In the genomic region with DNA sequence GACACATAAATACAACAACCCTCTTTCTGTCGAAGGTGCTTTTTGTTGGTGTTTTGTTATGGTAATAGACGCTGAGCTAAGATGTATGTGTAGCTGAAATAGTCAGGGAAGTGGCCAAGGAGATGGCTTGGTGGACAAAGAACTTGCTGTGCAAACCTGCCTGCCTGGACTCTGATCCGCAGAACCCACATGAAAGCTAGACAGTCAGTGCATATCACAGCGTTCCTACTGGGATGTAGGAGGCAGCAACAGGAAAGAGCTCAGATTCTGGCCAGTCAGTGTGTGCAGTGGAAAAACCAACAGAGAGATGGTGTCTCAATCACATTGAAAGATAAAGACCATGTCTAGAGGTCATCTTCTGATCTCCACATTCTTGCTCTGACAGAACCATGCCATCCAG, we compare ENCODE assay signal across 16 mouse cellular contexts.
"Had no signal": no experiment of that assay in that cellular context is flagged by ENCODE, and none has a peak within 500 bp of the region (broad histone marks: within the 10 kb centered on the region; RNA-seq: fewer than 3 reads in every experiment).

No protein-coding gene starts in this region.

- H3K9me3 ChIP-seq: neural tube, embryonic 12.5 days; neural tube, embryonic 13.5 days; neural tube, embryonic 15.5 days; stomach, embryonic 15.5 days had no signal

- H3K9ac ChIP-seq: neural tube, embryonic 12.5 days; neural tube, embryonic 13.5 days; neural tube, embryonic 15.5 days; stomach, embryonic 15.5 days had no signal

- H3K27me3 ChIP-seq: neural tube, embryonic 12.5 days; neural tube, embryonic 13.5 days; neural tube, embryonic 15.5 days; stomach, embryonic 15.5 days had no signal

- H3K27ac ChIP-seq: neural tube, embryonic 12.5 days; neural tube, embryonic 13.5 days; neural tube, embryonic 15.5 days had no signal

- H3K4me3 ChIP-seq: neural tube, embryonic 12.5 days; neural tube, embryonic 13.5 days; neural tube, embryonic 15.5 days; stomach, embryonic 15.5 days had no signal

- DNase-seq: retina, postnatal 1 day; right cerebral cortex, adult 18-20 months; right cerebral cortex, postnatal 14 days; right cerebral cortex, postnatal 25 days; right cerebral cortex, postnatal 4 days; spleen, adult 18-20 months; thymus, adult 18-20 months; thymus, adult 2 months; thymus, postnatal 14 days; thymus, postnatal 25 days; thymus, postnatal 36 days; thymus, postnatal 4 days had no signal

- H3K36me3 ChIP-seq: neural tube, embryonic 12.5 days; neural tube, embryonic 13.5 days; neural tube, embryonic 15.5 days; stomach, embryonic 15.5 days had no signal

- H3K4me1 ChIP-seq: neural tube, embryonic 12.5 days; neural tube, embryonic 13.5 days; neural tube, embryonic 15.5 days; stomach, embryonic 15.5 days had no signal

- H3K4me2 ChIP-seq: neural tube, embryonic 12.5 days; neural tube, embryonic 13.5 days; neural tube, embryonic 15.5 days; stomach, embryonic 15.5 days had no signal
